Mouse (Mus musculus): ENCODE data around the gene Chat.

DNA sequence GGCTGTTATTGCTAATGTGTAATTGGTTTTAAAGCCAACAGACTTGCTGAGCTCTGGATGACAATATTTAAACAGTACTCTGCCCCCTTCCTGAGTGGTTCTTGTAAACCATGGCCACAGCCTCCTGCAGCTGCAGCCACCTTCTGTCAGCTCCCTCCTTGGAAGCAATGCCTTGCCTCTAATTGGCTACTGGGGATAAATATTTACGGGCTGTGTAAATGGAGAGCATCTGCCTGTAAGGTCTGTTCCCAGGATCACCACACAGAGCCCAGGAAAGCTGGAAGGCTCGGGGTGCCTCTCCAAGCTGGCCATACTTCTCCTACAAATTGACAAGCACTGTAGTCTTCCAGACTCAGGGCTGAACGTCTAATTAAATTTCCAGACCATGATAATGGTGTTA lies 26.0 kb downstream of the Chat start:
- no peak for TF ChIP-seq EP300 (optimal IDR thresholded peaks at IDR 0.05)
- TF ChIP-seq CTCF (IDR thresholded peaks at IDR 0.05; ENCODE audit: low read depth), result no peak
